Mouse (Mus musculus) spleen, adult 2 months (tissue): ENCODE measurements at regions not wholly inside any gene's neighbourhood (a gene's known extent, or its start where the extent isn't known, plus 50 kb on each side); places are given as distances from the start of the nearest gene placed in this dataset.

Source experiments
- CTCF ChIP-seq: fragments of 200-500 bp; IDR thresholded peaks from 2 replicates; pipeline ENCODE4 v1.5.1; 2011; ENCODE audit warnings: mild to moderate bottlenecking, inconsistent platforms; ENCODE audit not compliant: insufficient read depth, insufficient read length, insufficient replicate concordance; ENCODE audit errors: extremely low read depth
- POLR2A ChIP-seq: fragments of 200-500 bp; IDR thresholded peaks from 2 replicates; pipeline ENCODE4 v1.6.1; 2011; ENCODE audit warnings: low read depth, low read length, inconsistent platforms

GRCm38 (mm10) chr15:67415840-67416239 lies 915.1 kb upstream of the Lrrc6 start:
- TF ChIP-seq CTCF = no peak
- no peak for TF ChIP-seq POLR2A
